ENCODE assay signal across 20 mouse cellular contexts in genomic region chr7:99091915-99092645, GRCm38 (mm10). TPM values are rescaled to one million over a fixed set of nuclear protein-coding genes. Genes with fewer than 3 reads are reported as not detected.
A peak's percentile ranks its signal among the peaks of the same experiment; 100 is the strongest.
DNase-seq lines count a peak whose midpoint lies in the region; ATAC-seq and TF ChIP-seq lines count a peak whose summit lies in the region.
"Had no signal": no experiment of that assay in that cellular context is flagged by ENCODE, and none has a peak within 500 bp of the region (broad histone marks: within the 10 kb centered on the region; RNA-seq: fewer than 3 reads in every experiment).

No protein-coding gene starts in this region.

- peaks cover 3% of the 10 kb centered on the region; the same call in 1 of the 2 replicates for H3K36me3 ChIP-seq in liver, adult 2 months (ENCODE audit: control insufficient read depth, insufficient read depth, low read length)
- H3K36me3 ChIP-seq in hindbrain, embryonic 13.5 days, result peaks cover 9% of the 10 kb centered on the region

- peak overlapping the region; percentile 23 for H3K9ac ChIP-seq in liver, adult 2 months (ENCODE audit: low read depth, low read length)
- no peak overlapping the region for H3K9ac ChIP-seq in hindbrain, embryonic 13.5 days
- H3K9ac ChIP-seq: forebrain, embryonic 13.5 days; forebrain, postnatal 0 days; heart, embryonic 13.5 days; hindbrain, embryonic 14.5 days had no signal

- DNase-seq in heart, adult 11 months, result peak; percentile 68
- DNase-seq in heart, postnatal 14 days, result no peak
- peak; percentile 86 for DNase-seq in liver, adult 2 months (ENCODE audit: extremely low read depth, low read depth, low spot score)
- DNase-seq in liver, result no peak
- peak; percentile 35 for DNase-seq in retina, embryonic 14.5 days (ENCODE audit: low spot score)
- no peak for DNase-seq in retina, postnatal 1 day
- DNase-seq: adrenal gland, adult 8-10 months; adrenal gland, postnatal 36 days; cerebellum, adult 2 months; cerebellum, postnatal 10 days; forebrain, postnatal 0 days; gastrocnemius, adult 2 months; gastrocnemius, postnatal 25 days; heart, postnatal 4 days had no signal

- H3K27ac ChIP-seq in liver, adult 2 months (replicated peaks; ENCODE audit: insufficient read depth, low read depth, low read length), result peak overlapping the region; percentile 54
- H3K27ac ChIP-seq in hindbrain, embryonic 13.5 days, result no peak overlapping the region
- H3K27ac ChIP-seq: embryonic facial prominence, embryonic 10.5 days; forebrain, embryonic 13.5 days; gastrocnemius, adult 2 months; heart, embryonic 13.5 days; hindbrain, embryonic 14.5 days had no signal

- intact Hi-C loops in heart, postnatal 14 days (cut with DNase I), result no loop called here

- H3K4me2 ChIP-seq in hindbrain, embryonic 13.5 days, result no peak overlapping the region
- H3K4me2 ChIP-seq: forebrain, embryonic 13.5 days; heart, embryonic 13.5 days; hindbrain, embryonic 14.5 days had no signal

- no peaks in the 10 kb centered on the region for H3K9me3 ChIP-seq in hindbrain, embryonic 13.5 days
- H3K9me3 ChIP-seq: embryonic facial prominence, embryonic 10.5 days; forebrain, embryonic 13.5 days; G1E; heart, embryonic 13.5 days had no signal

- no peak for TF ChIP-seq CTCF in liver, adult 2 months (IDR thresholded peaks at IDR 0.05; ENCODE audit: low read depth, low read length)

- ATAC-seq in hindbrain, embryonic 13.5 days (ENCODE audit: low FRiP score), result no peak
- ATAC-seq: forebrain, embryonic 13.5 days; forebrain, postnatal 0 days had no signal

- no peak for TF ChIP-seq POLR2A in liver, adult 2 months (IDR thresholded peaks at IDR 0.05; ENCODE audit: extremely low read depth, insufficient read depth, low read length)

- peak overlapping the region; percentile 25 for H3K4me3 ChIP-seq in liver, adult 2 months (ENCODE audit: insufficient read depth, low read depth, low read length)
- no peak overlapping the region for H3K4me3 ChIP-seq in hindbrain, embryonic 13.5 days
- H3K4me3 ChIP-seq: embryonic facial prominence, embryonic 10.5 days; forebrain, embryonic 13.5 days; gastrocnemius, adult 2 months; heart, embryonic 13.5 days had no signal

- peaks cover 7% of the 10 kb centered on the region; the same call in 1 of the 2 replicates for H3K79me2 ChIP-seq in liver, adult 2 months (ENCODE audit: control insufficient read depth, insufficient read depth, low read length)

- 48% methylated on average over 17 of the region's 17 CpGs for WGBS in liver, adult 2 months
- 88% methylated on average over 17 of the region's 17 CpGs for WGBS in hindbrain, embryonic 13.5 days

- H3K27me3 ChIP-seq in liver, adult 2 months (ENCODE audit: control insufficient read depth, insufficient read depth, low read length), result no peaks in the 10 kb centered on the region
- no peaks in the 10 kb centered on the region for H3K27me3 ChIP-seq in hindbrain, embryonic 13.5 days
- H3K27me3 ChIP-seq: forebrain, embryonic 13.5 days; heart, embryonic 13.5 days had no signal

- peaks cover 22% of the 10 kb centered on the region for H3K4me1 ChIP-seq in liver, adult 2 months (ENCODE audit: control insufficient read depth, insufficient read depth, low read length)
- H3K4me1 ChIP-seq in hindbrain, embryonic 13.5 days (replicated peaks), result no peaks in the 10 kb centered on the region
- H3K4me1 ChIP-seq: forebrain, embryonic 13.5 days; heart, embryonic 13.5 days had no signal

RNA-seq across cellular contexts. Expression of gene Uvrag, which starts 48.9 kb away (rescaled TPM):
- total RNA-seq in heart, postnatal 14 days (2021), result 10 to 100 TPM; 28.2 to 28.3 TPM
- total RNA-seq in liver, adult 2 months (2014; rRNA removed), result 18.3 and 19.9 TPM in 2 replicates
- polyA plus RNA-seq in liver, adult 2 months (2012; rRNA removed), result 11.4 and 12.2 TPM in 2 replicates
- 14.2 and 15.6 TPM in 2 replicates for polyA plus RNA-seq in hindbrain, embryonic 13.5 days (2015; fragmentation: Nextera tagmentation; extraction: Ambion mirVana)

Comparison
In these comparisons a context has a peak if more than half of its experiments do, and no peak if none do; other contexts are left out.
1. DNase-seq: peak in heart, adult 11 months (single experiment), liver, adult 2 months (single experiment) and retina, embryonic 14.5 days (single experiment); none in heart, postnatal 14 days (0 of 2), liver (single experiment) and retina, postnatal 1 day (single experiment).